Mouse (Mus musculus): ENCODE measurements around the gene Itga7.

GRCm38 (mm10) chr10:128921883-128922821, 11.5 kb upstream of the Itga7 start:
- no peak for TF ChIP-seq CTCF (IDR thresholded peaks at IDR 0.05; ENCODE audit: extremely low read depth, insufficient read length, insufficient replicate concordance, low read depth, low read length)
- TF ChIP-seq POLR2A (IDR thresholded peaks at IDR 0.05; ENCODE audit: low read depth, low read length), result no peak
